Mouse (Mus musculus): Measurements from ENCODE around the gene Afdn. TPM values are rescaled to one million over a fixed set of nuclear protein-coding genes. Genes with fewer than 3 reads are reported as not detected.
"Not testable (repeated sequence)": the region's sequence is repeated elsewhere in the genome, so short reads cannot be mapped to it uniquely, and the experiment has no call there.

Gene Afdn
- polyA plus RNA-seq, 1 experiment from 2014 or later, result 153 TPM

DNA sequence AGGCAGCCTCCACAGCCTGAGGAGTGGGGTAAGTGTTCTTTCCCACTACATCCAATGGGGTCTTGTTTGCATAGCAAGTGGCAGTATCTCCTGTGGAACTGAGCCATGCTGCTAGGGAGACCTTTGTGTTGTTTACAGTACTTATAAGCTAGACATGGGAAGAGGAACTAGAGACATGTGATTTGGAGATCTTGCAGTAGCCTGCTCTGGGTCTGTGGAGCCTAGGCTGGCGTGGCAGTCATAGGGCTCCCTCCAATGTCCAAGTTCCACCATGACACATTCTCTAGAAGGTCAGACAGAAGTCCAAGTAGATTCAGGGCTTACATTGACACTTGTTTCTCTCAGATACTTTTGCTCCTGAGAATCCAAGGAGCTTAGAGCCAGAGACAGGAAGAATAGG is 180.1 kb downstream of the Afdn start:
- no peak overlapping the region for H3K9ac ChIP-seq
- H3K4me2 ChIP-seq (replicated peaks), result no peak overlapping the region
- WGBS, result 79% methylated on average over 1 of the region's 1 CpGs
- H3K27ac ChIP-seq, result no peak overlapping the region
- H3K9me3 ChIP-seq (replicated peaks), result no peaks in the 10 kb centered on the region
- H3K4me1 ChIP-seq, result no peaks in the 10 kb centered on the region
- no peak overlapping the region for H3K4me3 ChIP-seq
- no peaks in the 10 kb centered on the region for H3K27me3 ChIP-seq
- no peaks in the 10 kb centered on the region for H3K36me3 ChIP-seq
- no peak for ATAC-seq (ENCODE audit: low FRiP score)

DNA sequence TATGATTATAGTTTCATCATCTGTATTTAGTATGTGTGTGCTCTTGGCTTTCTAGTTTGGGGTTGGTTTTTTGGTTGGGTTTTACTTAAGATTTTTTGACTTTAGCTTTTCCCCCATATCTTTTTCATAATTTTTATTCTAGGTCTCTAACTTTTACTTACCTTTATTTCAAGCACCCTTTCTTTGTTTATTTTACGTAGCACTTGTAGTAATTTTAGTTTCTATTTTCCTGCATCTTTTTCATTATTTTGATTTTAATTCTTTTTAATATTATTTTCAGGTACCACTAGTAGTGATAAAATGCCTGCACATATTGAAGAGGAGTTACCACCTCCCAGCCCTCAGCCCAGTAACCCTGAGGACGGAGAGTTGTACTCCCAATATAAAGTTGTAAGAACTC is 187.7 kb downstream of the Afdn start, which contains the start of gene Gm7168:
Gene Gm7168 (plus strand): TSS at position 301 of the 400 bp plus-strand sequence.
- not testable (repeated sequence) for H3K9ac ChIP-seq; H3K27ac ChIP-seq; H3K4me1 ChIP-seq; H3K9me3 ChIP-seq (replicated peaks); H3K27me3 ChIP-seq; ATAC-seq (ENCODE audit: low FRiP score); H3K4me2 ChIP-seq (replicated peaks); H3K36me3 ChIP-seq; H3K4me3 ChIP-seq
- WGBS, result 87% methylated on average over 1 of the region's 2 CpGs

- H3K9me3 ChIP-seq (replicated peaks); H3K27ac ChIP-seq; H3K27me3 ChIP-seq; H3K4me1 ChIP-seq; H3K36me3 ChIP-seq; H3K4me3 ChIP-seq; H3K9ac ChIP-seq; H3K4me2 ChIP-seq (replicated peaks); ATAC-seq (ENCODE audit: low FRiP score): not testable (repeated sequence)
- 93% methylated on average over 1 of the region's 1 CpGs for WGBS
Measured at GRCm38 (mm10) chr17:13951570-13951969, 191.2 kb downstream of the Afdn start.

Other genes with a start within 250 kb of the Afdn start
- gene Tcte2, start 1.3 kb downstream of the Afdn start, polyA plus RNA-seq (2016; fragmentation: Nextera tagmentation; extraction: Ambion mirVana), result 13.9 and 17.2 TPM in 2 replicates
- not detected in 2 replicates for gene Gm7168, start 187.8 kb downstream of the Afdn start, polyA plus RNA-seq (2016; fragmentation: Nextera tagmentation; extraction: Ambion mirVana)
- gene Gm7356, start 243.2 kb downstream of the Afdn start, polyA plus RNA-seq (2016; fragmentation: Nextera tagmentation; extraction: Ambion mirVana), result not detected in 2 replicates